Mouse (Mus musculus) forebrain, embryonic 14.5 days (tissue): ENCODE data around the gene Gm49711. TPM values are rescaled to one million over a fixed set of nuclear protein-coding genes. Genes with fewer than 3 reads are reported as not detected.

Source experiments
- ATAC-seq: fragments of 200-750 bp; cut with Nextera tagmentation; 2 replicates; pipeline ENCODE4 v1.8.0; 2017; ENCODE audit warnings: mild to moderate bottlenecking, moderate library complexity
- DNase-seq: peaks from one replicate; pipeline ENCODE4 v3.0.0-alpha.2; 2015; ENCODE audit warnings: low spot score
- H3K27ac ChIP-seq: fragments of 300-500 bp; sonication (generic); 2 replicates; pipeline ENCODE4 v1.5.1; 2014; ENCODE audit warnings: low read depth, mild to moderate bottlenecking, control low read depth, low read length, moderate library complexity
- H3K27me3 ChIP-seq: fragments of 300-500 bp; sonication (generic); replicated peaks from 2 replicates; pipeline ENCODE4 v1.6.1; 2014; ENCODE audit warnings: low read length, control low read depth, mixed read lengths; ENCODE audit not compliant: control insufficient read depth, insufficient read depth
- H3K36me3 ChIP-seq: fragments of 300-500 bp; sonication (generic); 2 replicates; pipeline ENCODE4 v1.6.1; 2014; ENCODE audit warnings: low read length, control low read depth; ENCODE audit not compliant: control insufficient read depth, insufficient read depth
- H3K4me1 ChIP-seq: fragments of 300-500 bp; sonication (generic); 2 replicates; pipeline ENCODE4 v1.6.1; 2014; ENCODE audit warnings: antibody characterized with exemption, low read length, control low read depth; ENCODE audit not compliant: control insufficient read depth, insufficient read depth
- H3K4me2 ChIP-seq: fragments of 300-500 bp; sonication (generic); 2 replicates; pipeline ENCODE4 v1.6.1; 2014; ENCODE audit warnings: mild to moderate bottlenecking, control low read depth, low read length
- H3K4me3 ChIP-seq: fragments of 300-500 bp; sonication (generic); 2 replicates; pipeline ENCODE4 v1.5.1; 2014; ENCODE audit warnings: low read depth, low read length, control low read depth
- H3K9ac ChIP-seq: fragments of 300-500 bp; sonication (generic); 2 replicates; pipeline ENCODE4 v1.6.1; 2014; ENCODE audit warnings: mild to moderate bottlenecking, low read length, control low read depth, moderate library complexity
- H3K9me3 ChIP-seq: fragments of 300-500 bp; sonication (generic); replicated peaks from 2 replicates; pipeline ENCODE4 v1.6.1; 2016; ENCODE audit warnings: low read length, control low read depth, mixed read lengths; ENCODE audit not compliant: control insufficient read depth
- WGBS: fragments of 180-500 bp; shearing (Covaris S2); extraction: QIAGEN DNeasy Blood & Tissue Kit; methylation state at CpG from one replicate; pipeline ENCODE4 v1.1.7; 2014; 5-methylcytosine and 5-hydroxymethylcytosine counted together
- polyA plus RNA-seq: library from polyadenylated mRNA; unstranded; fragments of >200 nt; fragmentation: Nextera tagmentation; extraction: Ambion mirVana; gene quantifications from 2 replicates; pipeline ENCODE4 v1.2.1, GENCODE M21; 2014

The Gm49711 gene
- polyA plus RNA-seq, 1 experiment from 2014 or later: 0.63 TPM

GRCm38 (mm10) chr16:92235222-92235621 lies 177.1 kb downstream of the Gm49711 start:
- Histone ChIP-seq H3K36me3 (no peaks in the 10 kb centered on the region), H3K4me1 (no peaks in the 10 kb centered on the region), H3K9ac (no peak overlapping the region), H3K9me3 (no peaks in the 10 kb centered on the region), H3K27me3 (no peaks in the 10 kb centered on the region), H3K27ac (no peak overlapping the region), H3K4me2 (no peak overlapping the region), H3K4me3 (no peak overlapping the region)
- ATAC-seq (no peak), DNase-seq (no peak)
- WGBS: 80% methylated on average over 9 of the region's 9 CpGs

Other genes with a start within 250 kb of the Gm49711 start
- gene Mrps6, start within 50 bp of the Gm49711 start, polyA plus RNA-seq: 175 and 186 TPM in 2 replicates
- 10.8 and 15.3 TPM in 2 replicates for gene Slc5a3, start within 50 bp of the Gm49711 start, polyA plus RNA-seq
- 17.6 and 19.4 TPM in 2 replicates for gene Kcne2, start 234.1 kb downstream of the Gm49711 start, polyA plus RNA-seq
- 95.3 and 110 TPM in 2 replicates for gene Smim11, start 243.0 kb downstream of the Gm49711 start, polyA plus RNA-seq